Mouse (Mus musculus): Measurements from ENCODE around the gene Bbx.

DNA sequence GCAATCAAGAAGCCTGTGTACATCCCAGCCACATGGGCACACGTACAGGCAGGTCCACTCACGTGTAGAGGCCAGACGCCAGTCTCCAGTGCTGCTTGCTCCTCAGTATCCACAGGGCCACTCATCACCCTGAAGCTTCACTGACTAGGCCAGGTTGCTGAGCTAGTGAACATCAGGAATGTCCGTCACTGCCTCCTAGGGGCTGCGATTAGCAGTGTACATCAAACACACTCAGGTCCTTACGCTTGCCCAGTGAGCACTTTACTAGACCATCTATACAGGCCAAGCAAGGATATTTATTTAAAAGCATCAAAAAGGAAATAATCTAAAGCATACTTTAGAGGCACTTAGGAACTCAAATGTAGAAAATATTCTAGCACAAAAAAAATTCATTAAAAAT lies 107.9 kb downstream of the Bbx start:
- no peak for TF ChIP-seq POLR2A (IDR thresholded peaks at IDR 0.05; ENCODE audit: extremely low read depth, insufficient read depth, low read length)
- TF ChIP-seq CTCF (IDR thresholded peaks at IDR 0.05; ENCODE audit: extremely low read depth, insufficient read depth, low read length) = no peak
